Mouse (Mus musculus) urinary bladder, postnatal 36 days (tissue): Measurements from ENCODE around the gene Tmeff2.

Source experiments
- DNase-seq, 2 experiments: peaks; one replicate each; pipeline ENCODE4 v3.0.0; 2022; ENCODE audit warnings: low spot score in 2 of 2, mixed read lengths in 1 of 2

Tmeff2 gene

DNA sequence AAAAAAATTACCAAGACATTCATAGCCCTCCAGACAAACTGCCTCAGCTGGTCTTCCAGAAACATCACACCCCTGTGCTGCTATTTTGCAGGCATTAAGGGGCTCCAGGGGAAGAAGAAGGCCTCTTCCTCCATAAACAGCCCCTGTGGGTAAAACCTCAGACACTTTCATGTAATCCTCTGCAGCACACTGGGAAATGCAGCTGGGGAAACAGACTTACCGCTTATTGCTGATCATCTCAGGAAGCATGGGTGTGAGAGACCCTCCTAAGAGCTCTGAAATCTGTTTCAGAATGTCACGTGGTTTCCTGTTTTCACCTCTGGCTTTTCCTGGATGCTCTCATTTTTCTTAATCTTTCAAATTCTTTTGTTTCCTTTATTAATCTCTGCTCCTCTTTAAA lies 204.3 kb downstream of the Tmeff2 start:
- DNase-seq = no peak

- DNase-seq = no peak
Measured at GRCm38 (mm10) chr1:51106401-51106920, 206.0 kb downstream of the Tmeff2 start.

- no peak for DNase-seq
Measured at GRCm38 (mm10) chr1:51107299-51107698, 206.9 kb downstream of the Tmeff2 start.

DNA sequence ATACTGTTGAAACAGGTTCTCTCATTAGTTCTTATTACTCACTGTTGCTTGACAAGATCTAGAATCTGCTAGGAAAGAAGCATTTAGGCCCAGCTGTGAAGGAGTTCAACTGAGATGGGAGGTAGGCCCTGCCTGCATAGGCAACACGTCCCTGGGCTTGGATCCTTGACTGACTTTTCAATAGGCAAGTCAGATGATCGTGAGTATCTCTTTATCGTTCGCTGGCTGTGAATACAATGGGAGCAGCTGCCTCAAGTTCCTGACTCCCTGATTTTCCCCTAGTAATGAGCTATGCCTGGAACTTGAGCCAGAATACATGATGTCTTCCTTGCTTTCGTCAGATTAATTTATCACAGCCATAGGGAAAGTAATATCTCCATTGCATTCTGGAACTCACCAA lies 214.3 kb downstream of the Tmeff2 start:
- DNase-seq = no peak

DNA sequence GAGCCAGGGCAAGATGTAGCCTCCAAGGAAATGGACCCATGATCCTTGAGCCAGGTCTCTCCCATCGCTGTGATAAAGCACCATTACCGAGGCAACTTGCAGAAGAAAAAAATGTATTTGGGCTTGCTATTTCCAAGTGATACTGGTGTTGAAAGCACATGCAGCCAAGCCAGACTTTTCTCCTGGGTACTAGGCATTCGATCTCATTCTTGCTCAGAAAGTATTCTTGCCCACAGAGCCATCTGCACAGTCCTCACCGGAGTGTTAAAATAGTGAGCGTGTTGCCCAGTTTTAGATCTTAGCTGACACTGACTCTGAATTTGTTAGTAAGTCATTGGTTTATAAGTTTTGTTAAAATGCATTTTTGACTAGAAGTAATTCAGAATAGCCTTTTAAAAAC lies 215.3 kb downstream of the Tmeff2 start:
- DNase-seq = no peak

- no peak for DNase-seq
Measured at GRCm38 (mm10) chr1:51117830-51118229, 217.4 kb downstream of the Tmeff2 start.

- DNase-seq = no peak
Measured at GRCm38 (mm10) chr1:51125671-51126424, 225.4 kb downstream of the Tmeff2 start.

- no peak for DNase-seq
Measured at GRCm38 (mm10) chr1:51126425-51126765, 225.9 kb downstream of the Tmeff2 start.

- DNase-seq = no peak
Measured at GRCm38 (mm10) chr1:51136792-51137191, 236.3 kb downstream of the Tmeff2 start.

DNA sequence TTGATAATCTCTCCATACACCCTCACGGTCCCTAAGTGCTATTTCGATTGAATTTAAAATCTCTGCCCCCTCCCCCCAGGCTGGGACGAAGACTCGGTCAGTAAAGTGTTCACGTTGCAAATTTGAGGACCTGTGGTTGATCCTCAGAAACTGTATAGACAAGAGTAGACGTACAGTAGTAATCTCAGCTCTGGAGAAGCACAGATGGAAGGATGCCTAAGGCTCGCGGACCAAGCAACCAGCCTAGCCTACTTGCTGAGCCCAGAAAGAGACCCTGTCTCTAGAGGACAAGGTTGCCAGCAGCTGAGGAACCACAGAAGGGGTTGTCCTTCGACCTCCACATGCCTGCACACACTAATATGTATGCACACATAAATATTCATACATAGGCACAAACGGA lies 239.2 kb downstream of the Tmeff2 start:
- DNase-seq = no peak

DNA sequence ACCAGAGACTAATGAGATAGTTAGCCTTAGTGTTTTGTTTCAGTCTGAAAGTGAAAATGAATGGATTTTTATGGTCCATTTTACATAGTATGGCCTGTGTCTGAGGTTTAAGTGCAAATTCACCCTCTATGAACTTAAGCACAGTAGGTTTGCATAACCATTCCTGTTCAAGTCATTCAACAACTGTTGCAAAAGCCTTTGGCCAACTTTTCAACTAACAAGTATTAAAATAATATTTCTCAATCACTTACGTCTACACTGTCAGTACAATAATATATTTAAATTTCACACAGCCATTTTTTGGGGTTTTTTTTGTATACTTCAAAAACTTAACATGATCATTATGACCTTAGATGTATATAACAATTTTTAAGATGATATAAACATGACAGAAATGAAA lies 240.9 kb downstream of the Tmeff2 start:
- no peak for DNase-seq

- DNase-seq = no peak
Measured at GRCm38 (mm10) chr1:51142729-51143128, 242.3 kb downstream of the Tmeff2 start.

- no peak for DNase-seq
Measured at GRCm38 (mm10) chr1:51145693-51146092, 245.2 kb downstream of the Tmeff2 start.

- DNase-seq = no peak
Measured at GRCm38 (mm10) chr1:51148481-51149137, 248.2 kb downstream of the Tmeff2 start.

DNA sequence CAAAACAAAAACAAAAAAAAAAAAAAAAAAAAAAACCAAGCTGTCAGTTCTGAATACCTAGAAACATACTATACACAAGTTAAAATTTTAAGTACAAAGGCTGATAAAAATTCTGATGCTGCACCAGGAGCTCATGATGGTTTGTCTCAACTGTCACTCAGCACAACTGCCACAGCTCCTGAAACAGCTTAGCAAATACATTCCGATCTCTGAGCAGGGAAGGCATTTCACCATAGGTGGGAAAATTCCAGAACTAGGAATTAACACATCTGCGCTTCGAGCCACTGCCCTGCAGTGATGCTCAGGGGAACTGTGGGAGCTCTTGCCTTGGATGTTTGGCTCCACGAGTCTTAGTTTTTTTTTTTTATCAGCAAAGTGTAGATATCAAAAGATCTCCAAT lies 249.0 kb downstream of the Tmeff2 start:
- DNase-seq = no peak

GRCm38 (mm10) chr1:51149890-51150289 lies 249.4 kb downstream of the Tmeff2 start:
- no peak for DNase-seq

DNA sequence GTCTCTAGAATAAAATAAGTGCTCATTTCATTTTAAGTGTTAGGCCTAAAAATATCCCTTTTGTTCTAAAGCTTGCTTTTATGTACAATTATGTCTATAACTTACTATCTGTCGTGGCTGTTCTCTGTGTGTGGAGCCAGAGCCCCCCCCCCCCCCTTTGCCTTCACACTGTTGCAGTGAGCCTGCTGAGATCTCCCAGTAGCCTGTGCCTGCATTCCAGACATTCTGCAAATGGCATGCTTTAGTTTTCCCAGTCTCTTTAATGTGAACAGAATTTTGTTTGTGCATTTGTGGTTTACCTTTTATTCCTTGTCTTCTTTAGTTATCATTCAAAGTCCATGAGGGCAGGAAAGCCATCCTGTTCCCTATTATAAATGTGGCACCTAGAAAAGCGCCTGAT lies 251.6 kb downstream of the Tmeff2 start:
- no peak for DNase-seq

- no peak for DNase-seq
Measured at GRCm38 (mm10) chr1:51152856-51153255, 252.4 kb downstream of the Tmeff2 start.

DNA sequence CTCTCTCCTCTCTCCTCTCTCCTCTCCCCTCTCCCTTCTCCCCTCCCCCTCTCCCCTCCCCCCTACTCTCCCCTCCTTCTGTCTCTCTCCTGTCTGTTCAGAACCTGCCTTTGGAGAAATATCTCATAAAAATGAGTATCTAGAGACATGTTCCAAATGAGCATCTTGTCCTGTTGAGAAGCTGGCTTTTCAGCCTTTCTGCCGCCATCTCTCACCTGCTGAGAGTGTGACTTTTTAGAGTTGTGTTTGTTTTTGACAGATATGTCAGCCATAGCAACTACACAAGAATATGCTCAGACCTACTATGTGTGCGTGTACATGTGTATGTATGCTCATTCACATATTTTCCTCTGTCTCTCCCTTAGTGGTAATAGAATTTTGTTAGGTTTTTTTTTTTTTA lies 283.8 kb downstream of the Tmeff2 start:
- DNase-seq = no peak

GRCm38 (mm10) chr1:51189008-51189407 lies 288.6 kb downstream of the Tmeff2 start:
- DNase-seq = no peak

DNA sequence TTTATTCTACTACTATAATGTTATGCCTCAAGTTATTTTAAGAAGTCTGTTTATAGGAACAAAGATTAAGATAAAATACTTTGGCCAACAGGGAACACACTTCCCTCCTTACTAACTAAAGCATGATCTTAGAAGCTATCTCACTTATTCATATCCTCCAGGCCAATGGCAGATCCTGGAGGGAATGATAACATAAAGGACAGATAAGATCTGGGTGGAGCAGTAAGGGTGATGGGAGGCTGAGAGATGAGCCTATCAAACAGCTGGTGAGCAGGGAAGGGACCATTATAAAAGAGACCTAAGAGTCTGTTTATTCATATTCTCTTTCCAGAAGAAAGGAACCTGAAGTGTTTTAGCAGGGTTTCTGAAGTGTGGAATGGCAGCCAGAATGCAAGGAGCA lies 290.8 kb downstream of the Tmeff2 start:
- no peak for DNase-seq

DNA sequence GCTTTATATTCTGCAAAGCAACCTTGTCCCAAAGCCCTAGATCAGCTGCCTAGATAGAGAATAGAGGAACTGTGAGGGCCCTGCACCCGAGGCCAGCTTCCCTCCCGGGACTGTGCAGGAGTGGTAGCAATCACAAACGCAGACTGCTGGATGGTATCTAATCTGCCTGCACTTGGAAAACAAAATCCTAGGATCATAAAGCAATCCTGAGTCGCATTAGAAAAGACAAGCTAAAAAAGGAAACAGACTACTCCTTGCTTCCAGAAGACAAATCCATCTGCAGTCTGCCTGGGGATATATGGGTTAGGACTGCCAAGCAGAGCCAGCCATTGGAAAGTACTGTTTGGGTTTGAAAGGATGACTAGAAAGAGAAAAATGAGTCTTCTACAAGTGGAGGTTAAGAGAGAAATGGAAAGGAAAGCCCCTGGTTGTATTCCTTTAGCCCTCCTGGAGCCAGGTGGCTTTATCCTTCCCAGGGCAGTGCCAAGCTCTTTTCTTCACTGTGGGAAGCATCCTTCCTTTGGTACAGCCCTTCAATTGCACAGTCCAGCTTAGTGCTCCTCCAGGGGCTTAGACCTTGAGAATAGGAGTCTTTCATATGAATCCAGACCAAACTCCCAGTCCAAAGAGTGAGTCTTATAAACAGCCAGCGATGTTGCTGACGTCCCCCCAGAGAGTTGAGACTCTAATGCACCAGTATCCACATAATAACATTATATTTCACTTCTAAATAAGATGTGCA lies 291.6 kb downstream of the Tmeff2 start:
- DNase-seq = no peak
